Mouse (Mus musculus) lung, adult 2 months (tissue): ENCODE data around the gene Sycp3.

Source experiments
- CTCF ChIP-seq: fragments of 200-500 bp; IDR thresholded peaks from 2 replicates; pipeline ENCODE4 v1.5.1; 2011; ENCODE audit warnings: mild to moderate bottlenecking, low read length, control low read depth; ENCODE audit not compliant: insufficient read depth
- POLR2A ChIP-seq: fragments of 200-500 bp; IDR thresholded peaks from 2 replicates; pipeline ENCODE4 v1.6.1; 2011; ENCODE audit warnings: low read depth, mild to moderate bottlenecking, control low read depth, low read length, borderline replicate concordance; ENCODE audit errors: extremely low read depth

DNA sequence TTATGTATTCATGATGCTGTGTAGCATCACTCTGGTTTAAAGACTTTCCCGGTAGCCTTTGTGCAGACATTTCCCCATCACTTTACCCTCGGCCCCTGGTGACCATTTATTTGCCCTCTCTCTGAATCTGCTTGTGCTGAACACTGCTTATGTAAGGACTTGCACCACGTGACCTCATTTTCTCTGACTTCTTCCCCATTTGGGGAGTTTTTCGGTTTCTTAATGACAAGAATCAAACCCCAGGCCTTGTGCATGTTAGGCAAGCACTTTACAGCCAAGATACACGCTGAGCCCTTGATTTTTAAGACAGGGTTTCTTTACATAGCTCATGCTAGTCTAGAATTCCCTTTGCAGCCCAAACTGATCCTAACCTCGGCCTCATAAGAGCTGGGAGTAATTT lies 18.1 kb upstream of the Sycp3 start:
- TF ChIP-seq CTCF: no peak
- no peak for TF ChIP-seq POLR2A
